Mouse (Mus musculus): ENCODE data around the gene Cfap77. TPM values are rescaled to one million over a fixed set of nuclear protein-coding genes. Genes with fewer than 3 reads are reported as not detected.

Cfap77 gene
- 1 to 10 TPM in 1 of 2 experiments, not detected in 1; 1.3 TPM for total RNA-seq (2023)

DNA sequence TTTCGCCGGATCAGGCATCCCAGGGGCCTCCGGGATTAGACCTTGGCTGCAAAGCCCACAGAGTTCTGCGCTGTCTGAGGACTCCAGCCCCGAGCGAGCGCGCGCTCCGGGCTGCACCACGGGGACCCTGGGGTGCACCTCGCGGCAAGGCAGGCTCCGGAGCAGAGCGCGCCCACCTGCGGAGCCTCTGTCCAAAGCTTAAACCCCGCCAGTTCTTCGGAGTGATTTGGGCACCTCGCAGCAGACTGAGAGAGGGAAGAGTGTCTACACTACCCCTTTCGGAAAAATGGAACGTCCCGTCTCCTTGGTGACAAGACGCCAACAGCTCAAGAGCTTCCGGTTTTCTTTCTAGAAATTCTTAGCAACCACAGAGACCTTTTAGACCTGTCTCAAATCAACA, at the start of gene Cfap77:
TSS of gene Cfap77 (minus strand) at position 76 of the 400 bp plus-strand sequence.

DNA sequence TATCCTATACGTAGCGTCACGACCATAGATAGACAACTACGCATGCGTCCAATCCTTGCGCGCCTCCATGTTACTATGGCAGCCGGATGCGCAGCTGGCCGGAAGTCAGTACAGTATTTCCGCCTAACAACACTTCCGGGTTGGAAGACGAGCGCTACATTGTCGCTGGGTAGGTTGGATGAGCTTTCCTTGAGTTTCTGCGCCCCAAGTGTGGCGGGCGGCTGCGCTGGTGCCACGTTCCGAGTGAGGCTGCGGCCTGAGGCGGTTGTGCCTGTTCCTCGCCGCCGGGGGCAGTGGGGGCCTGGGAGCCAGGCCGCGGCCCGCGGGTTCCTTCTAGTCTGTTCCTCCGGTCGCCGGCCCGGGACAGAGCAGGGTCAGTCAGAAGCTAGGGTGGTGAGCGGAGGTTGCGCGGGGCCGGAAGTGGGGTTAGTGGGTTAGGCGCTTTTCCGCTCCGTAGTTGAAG, 5.3 kb upstream of the Cfap77 start, which contains the start of gene Ttf1:
TSS of gene Ttf1 (plus strand) at position 128 of the 463 bp plus-strand sequence.

DNA sequence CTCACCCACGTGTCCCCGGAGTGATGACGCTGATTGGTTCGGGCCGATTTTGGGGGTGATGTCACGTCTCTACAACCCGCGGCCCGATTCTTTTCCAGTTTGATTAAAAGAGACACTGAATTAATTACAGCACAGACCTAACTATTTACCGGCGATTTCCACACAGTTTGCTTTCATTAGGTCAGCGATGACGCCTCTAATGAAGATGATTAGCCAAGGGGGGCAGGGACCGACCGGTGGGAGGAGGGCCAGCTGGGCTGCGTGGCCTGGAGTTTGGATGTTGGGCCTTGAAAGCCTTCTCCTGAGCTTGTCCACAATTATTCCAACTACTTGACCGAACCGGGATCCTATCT, 138.4 kb downstream of the Cfap77 start, which contains the start of gene Barhl1:
TSS of gene Barhl1 (minus strand) at position 156 of the 353 bp plus-strand sequence.

Other genes starting within 250 kb of the Cfap77 start
- 10 to 100 TPM; 16.3 to 18.0 TPM for gene Gtf3c4, start 214.7 kb downstream of the Cfap77 start, total RNA-seq (2023)
- 10 to 100 TPM; 16.2 to 18.3 TPM for gene Ddx31, start 214.7 kb downstream of the Cfap77 start, total RNA-seq (2023)
- gene Barhl1, start 138.4 kb downstream of the Cfap77 start, total RNA-seq (2023) = not detected
- 10 to 100 TPM; 39.1 to 39.3 TPM for gene Ttf1, start 5.2 kb upstream of the Cfap77 start, total RNA-seq (2023)
- 10 to 100 TPM; 82.4 to 87.3 TPM for gene Setx, start 69.1 kb upstream of the Cfap77 start, total RNA-seq (2023)
- gene Ntng2, start 197.9 kb upstream of the Cfap77 start, total RNA-seq (2023) = 1 to 10 TPM; 5.2 to 7.3 TPM